Mouse (Mus musculus): ENCODE data around the gene Gpr88.

The Gpr88 gene

GRCm38 (mm10) chr3:116253077-116253531, at the start of gene Gpr88:
Gene Gpr88 (minus strand): TSS chr3:116253503.
- DNase-seq (ENCODE audit: low read depth, low spot score) = peak; percentile 9

GRCm38 (mm10) chr3:116302581-116302980, 49.3 kb upstream of the Gpr88 start:
- DNase-seq (ENCODE audit: low read depth, low spot score) = no peak

GRCm38 (mm10) chr3:116301754-116302153, 48.5 kb upstream of the Gpr88 start:
- DNase-seq (ENCODE audit: low read depth, low spot score) = no peak

GRCm38 (mm10) chr3:116298727-116299126, 45.4 kb upstream of the Gpr88 start:
- no peak for DNase-seq (ENCODE audit: low read depth, low spot score)

- DNase-seq (ENCODE audit: low read depth, low spot score) = no peak
These were observed 44.7 kb upstream of the Gpr88 start for GRCm38 (mm10) chr3:116298003-116298402.

- DNase-seq (ENCODE audit: low read depth, low spot score) = no peak
These were observed 43.9 kb upstream of the Gpr88 start for GRCm38 (mm10) chr3:116297170-116297569.

GRCm38 (mm10) chr3:116290041-116290815, 36.9 kb upstream of the Gpr88 start:
- DNase-seq (ENCODE audit: low read depth, low spot score) = no peak

- no peak for DNase-seq (ENCODE audit: low read depth, low spot score)
These were observed 35.5 kb upstream of the Gpr88 start for GRCm38 (mm10) chr3:116288833-116289232.

- DNase-seq (ENCODE audit: low read depth, low spot score) = no peak
These were observed 31.4 kb upstream of the Gpr88 start for GRCm38 (mm10) chr3:116284735-116285134.

- peak; percentile 21 for DNase-seq (ENCODE audit: low read depth, low spot score)
These were observed 30.7 kb upstream of the Gpr88 start for GRCm38 (mm10) chr3:116283996-116284395.

- no peak for DNase-seq (ENCODE audit: low read depth, low spot score)
These were observed 28.4 kb upstream of the Gpr88 start for GRCm38 (mm10) chr3:116281663-116282062.

GRCm38 (mm10) chr3:116277146-116277545, 23.8 kb upstream of the Gpr88 start:
- no peak for DNase-seq (ENCODE audit: low read depth, low spot score)

- no peak for DNase-seq (ENCODE audit: low read depth, low spot score)
These were observed 18.4 kb upstream of the Gpr88 start for GRCm38 (mm10) chr3:116271679-116272078.

- DNase-seq (ENCODE audit: low read depth, low spot score) = no peak
These were observed 13.8 kb upstream of the Gpr88 start for GRCm38 (mm10) chr3:116267036-116267654.

GRCm38 (mm10) chr3:116266360-116266759, 13.1 kb upstream of the Gpr88 start:
- no peak for DNase-seq (ENCODE audit: low read depth, low spot score)

GRCm38 (mm10) chr3:116263977-116264376, 10.7 kb upstream of the Gpr88 start:
- no peak for DNase-seq (ENCODE audit: low read depth, low spot score)

- DNase-seq (ENCODE audit: low read depth, low spot score) = no peak
These were observed 9.8 kb upstream of the Gpr88 start for GRCm38 (mm10) chr3:116263061-116263460.

GRCm38 (mm10) chr3:116256104-116256503, 2.8 kb upstream of the Gpr88 start:
- DNase-seq (ENCODE audit: low read depth, low spot score) = no peak

GRCm38 (mm10) chr3:116252255-116253040, 855 bp downstream of the Gpr88 start:
- peak; percentile 9 for DNase-seq (ENCODE audit: low read depth, low spot score)

GRCm38 (mm10) chr3:116251481-116252254, 1.6 kb downstream of the Gpr88 start:
- peak; percentile 35 for DNase-seq (ENCODE audit: low read depth, low spot score)

- no peak for DNase-seq (ENCODE audit: low read depth, low spot score)
These were observed 4.3 kb downstream of the Gpr88 start for GRCm38 (mm10) chr3:116249026-116249425.
